In genomic region chr5:4107056-4107455, GRCm38 (mm10) we compare ENCODE assay signal across 6 mouse cellular contexts. TPM values are rescaled to one million over a fixed set of nuclear protein-coding genes. Genes with fewer than 3 reads are reported as not detected.
DNase-seq lines count a peak whose midpoint lies in the region; ATAC-seq and TF ChIP-seq lines count a peak whose summit lies in the region.
"Not testable (repeated sequence)": the region's sequence is repeated elsewhere in the genome, so short reads cannot be mapped to it uniquely, and the experiment has no call there.

No protein-coding gene starts in this region.

- peak; percentile 83 for TF ChIP-seq EP300 in ES-Bruce4 (IDR thresholded peaks at IDR 0.05; ENCODE audit: insufficient read depth, low read depth, low read length)

- H3K4me3 ChIP-seq in ES-Bruce4 (ENCODE audit: low read depth, low read length); ES-E14 (ENCODE audit: insufficient read depth in 1 of 2, low read depth in 1 of 2, low read length in 2 of 2, poor library complexity in 1 of 2, severe bottlenecking in 1 of 2); midbrain, embryonic 11.5 days (ENCODE audit: low read depth, low read length): not testable (repeated sequence)

- TF ChIP-seq POLR2A in ES-Bruce4 (IDR thresholded peaks at IDR 0.05; ENCODE audit: insufficient read depth, low read length): not testable (repeated sequence)

- ATAC-seq in midbrain, embryonic 11.5 days (ENCODE audit: low FRiP score): not testable (repeated sequence)

- not testable (repeated sequence) for TF ChIP-seq CTCF in ES-Bruce4 (IDR thresholded peaks at IDR 0.05; ENCODE audit: low read depth, low read length)

- H3K9ac ChIP-seq in ES-Bruce4 (ENCODE audit: low read depth, poor library complexity, severe bottlenecking); ES-E14 (ENCODE audit: insufficient read depth, low read depth, low read length, poor library complexity, severe bottlenecking); midbrain, embryonic 11.5 days (ENCODE audit: low read length): not testable (repeated sequence)

- not testable (repeated sequence) for H3K27me3 ChIP-seq in ES-Bruce4 (ENCODE audit: control insufficient read depth, insufficient read depth, low read length, poor library complexity, severe bottlenecking); midbrain, embryonic 11.5 days (ENCODE audit: control insufficient read depth, insufficient read depth, low read length)

- peak; percentile 78 for DNase-seq in ES-CJ7 (ENCODE audit: low read depth, low spot score)
- DNase-seq in ES-E14 (ENCODE audit: low read depth, low spot score): peak; percentile 20
- peak; percentile 88 for DNase-seq in R1 (ENCODE audit: low read depth, low spot score)
- peak; percentile 67 for DNase-seq in ZHBTc4 (ENCODE audit: low read depth, low spot score)
- peak; percentile 41 for DNase-seq in midbrain, embryonic 11.5 days (ENCODE audit: low spot score, missing footprints)

- not testable (repeated sequence) for H3K4me1 ChIP-seq in ES-Bruce4 (ENCODE audit: control insufficient read depth, insufficient read depth, low read length); ES-E14 (ENCODE audit: control insufficient read depth in 2 of 2, insufficient read depth in 2 of 2, low read length in 2 of 2, poor library complexity in 1 of 2); midbrain, embryonic 11.5 days (ENCODE audit: control insufficient read depth, insufficient read depth, low read length)

- H3K9me3 ChIP-seq in ES-Bruce4 (replicated peaks; ENCODE audit: control insufficient read depth, insufficient read depth, low read length, poor library complexity, severe bottlenecking): peaks cover 11% of the 10 kb centered on the region
- not testable (repeated sequence) for H3K9me3 ChIP-seq in ES-E14 (ENCODE audit: control insufficient read depth, insufficient read depth, low read depth, low read length); midbrain, embryonic 11.5 days (ENCODE audit: control insufficient read depth, low read length)

- WGBS in midbrain, embryonic 11.5 days: 43% methylated on average over 7 of the region's 7 CpGs

- H3K36me3 ChIP-seq in ES-Bruce4 (ENCODE audit: control insufficient read depth, insufficient read depth, low read length, poor library complexity, severe bottlenecking); ES-E14 (ENCODE audit: control insufficient read depth, insufficient read depth, low read length, poor library complexity, severe bottlenecking); midbrain, embryonic 11.5 days (ENCODE audit: control insufficient read depth, insufficient read depth, low read length): not testable (repeated sequence)

- H3K27ac ChIP-seq in ES-Bruce4 (ENCODE audit: insufficient read depth, low read length); ES-E14 (ENCODE audit: insufficient read depth, low read depth, low read length, poor library complexity, severe bottlenecking); midbrain, embryonic 11.5 days (ENCODE audit: low read depth, low read length): not testable (repeated sequence)

- H3K4me2 ChIP-seq in midbrain, embryonic 11.5 days: not testable (repeated sequence)

- in situ Hi-C loops in ES-E14 (cut with MboI; ENCODE audit: low sequenced_read_pairs in 2 of 2, unreplicated experiment in 2 of 2): not testable (repeated sequence)

RNA-seq across cellular contexts. Expression of gene Cyp51, which starts 2.5 kb away (rescaled TPM):
- polyA plus RNA-seq in ES-Bruce4 (2011; ENCODE audit: insufficient read depth, insufficient read length, low read depth, missing spikeins): 61.4 and 72.0 TPM in 2 replicates
- 70.0 and 97.2 TPM in 2 replicates for total RNA-seq in ES-E14 (2012; rRNA removed)
- polyA plus RNA-seq in midbrain, embryonic 11.5 days (2014; fragmentation: Nextera tagmentation; extraction: Ambion mirVana): 176 and 200 TPM in 2 replicates

Comparison
In these comparisons a context has a peak if more than half of its experiments do, and no peak if none do; other contexts are left out.
1. DNase-seq: peak in every context shown above with its lines; median percentile 88 in R1; 78 in ES-CJ7; 67 in ZHBTc4; 41 in midbrain, embryonic 11.5 days; 20 in ES-E14.